Mouse (Mus musculus): ENCODE measurements at regions not wholly inside any gene's neighbourhood (a gene's known extent, or its start where the extent isn't known, plus 50 kb on each side); places are given as distances from the start of the nearest gene placed in this dataset.

DNA sequence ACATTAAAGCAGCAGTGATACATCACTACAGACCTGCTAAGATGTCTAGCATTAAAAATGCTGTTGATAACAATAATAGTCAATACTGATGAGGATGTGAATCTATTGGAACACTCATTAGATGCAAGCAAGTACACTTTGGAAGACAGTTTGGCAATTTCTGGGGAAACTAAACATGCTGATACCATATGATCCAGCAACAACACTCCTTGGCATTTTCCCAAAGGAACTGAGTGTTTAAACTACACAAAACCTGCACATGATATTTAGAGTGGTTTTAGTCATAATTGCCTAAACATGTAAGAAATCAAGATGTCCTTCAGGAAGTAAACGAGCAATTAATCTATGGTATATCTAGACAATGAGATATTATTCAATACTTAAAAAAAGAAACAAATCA lies 95.2 kb downstream of the Gm10260 start:
- ATAC-seq (replicated peaks; ENCODE audit: insufficient number of reproducible peaks, low FRiP score, low TSS enrichment, poor library complexity, severe bottlenecking), result no peak

DNA sequence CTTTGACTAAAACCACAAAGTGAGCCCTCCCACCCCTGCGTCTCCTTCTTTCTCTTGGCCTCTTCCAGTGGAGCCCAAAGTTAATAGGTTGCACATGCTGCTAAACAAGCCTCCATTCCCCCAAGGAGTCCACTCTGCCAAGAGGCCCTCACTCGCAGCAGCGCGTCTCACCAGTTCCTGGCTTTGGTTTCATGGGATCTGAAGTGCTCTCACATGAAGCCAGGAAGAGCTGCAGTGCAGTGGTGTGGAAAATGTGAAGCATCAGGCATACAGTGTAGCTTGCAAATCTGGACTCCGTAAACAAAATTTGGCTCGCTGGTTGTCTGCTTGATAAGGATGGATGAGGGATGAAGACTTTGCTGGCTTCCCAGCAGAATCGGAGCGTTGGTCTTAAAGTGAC lies 97.7 kb downstream of the Gm10260 start:
- ATAC-seq (replicated peaks; ENCODE audit: insufficient number of reproducible peaks, low FRiP score, low TSS enrichment, poor library complexity, severe bottlenecking), result no peak

DNA sequence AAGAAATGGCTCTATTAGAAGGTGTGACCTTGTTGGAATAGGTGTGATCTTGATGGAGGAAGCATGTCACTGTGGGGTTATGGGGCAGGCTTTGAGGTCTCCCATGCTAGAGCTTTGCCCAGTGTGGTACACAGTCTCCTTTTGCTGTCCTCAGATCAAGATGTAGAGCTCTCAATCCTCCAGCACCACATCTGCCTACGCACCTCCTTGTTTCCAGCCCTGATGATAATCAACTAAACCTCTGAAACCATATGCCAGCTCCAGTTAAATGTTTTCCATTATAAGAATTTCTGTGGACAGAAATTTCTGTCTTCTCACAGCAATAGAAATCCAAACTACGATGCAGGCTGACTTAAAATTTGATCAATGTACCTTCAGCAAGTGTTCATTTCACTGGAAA lies 103.8 kb downstream of the Gm10260 start:
- no peak for ATAC-seq (replicated peaks; ENCODE audit: insufficient number of reproducible peaks, low FRiP score, low TSS enrichment, poor library complexity, severe bottlenecking)

DNA sequence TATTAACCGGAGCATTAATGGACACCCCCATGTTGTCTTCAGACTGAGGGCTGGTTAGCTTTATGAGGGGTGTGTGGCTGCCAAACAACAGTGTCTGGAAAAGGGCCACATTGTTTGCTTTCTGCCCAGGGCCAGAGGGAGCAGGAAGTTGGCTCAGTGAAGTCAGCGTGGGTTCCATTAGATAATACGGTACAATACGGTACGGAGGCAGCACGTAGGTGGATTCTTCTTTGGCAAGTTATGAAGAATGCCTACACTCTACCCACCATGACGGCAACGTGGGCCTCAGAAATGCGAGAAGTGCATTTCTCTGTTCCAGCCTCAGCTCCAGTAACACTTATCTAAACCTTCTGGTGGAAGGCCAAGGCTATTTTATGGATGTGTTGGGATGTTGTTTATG lies 108.2 kb downstream of the Gm10260 start:
- no peak for ATAC-seq (replicated peaks; ENCODE audit: insufficient number of reproducible peaks, low FRiP score, low TSS enrichment, poor library complexity, severe bottlenecking)

DNA sequence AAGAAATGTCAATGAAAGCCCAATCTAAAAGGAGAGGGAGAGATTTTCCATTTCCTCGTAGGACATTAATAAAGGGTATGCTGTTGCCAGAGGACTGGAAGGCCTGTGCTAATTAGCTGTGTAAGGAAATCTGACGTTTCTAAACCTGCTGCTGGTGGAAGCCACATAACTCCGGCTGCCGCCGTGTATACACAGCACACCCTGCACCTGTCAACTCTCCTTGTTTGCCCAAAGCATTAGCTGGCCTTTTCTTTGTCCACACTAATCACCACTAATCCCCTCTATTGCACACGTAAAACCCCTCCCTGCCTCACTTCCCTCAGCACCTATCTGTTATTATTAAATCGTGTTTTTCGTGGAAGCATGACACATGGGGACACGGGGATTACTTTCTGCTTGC lies 108.7 kb downstream of the Gm10260 start:
- no peak for ATAC-seq (replicated peaks; ENCODE audit: insufficient number of reproducible peaks, low FRiP score, low TSS enrichment, poor library complexity, severe bottlenecking)

DNA sequence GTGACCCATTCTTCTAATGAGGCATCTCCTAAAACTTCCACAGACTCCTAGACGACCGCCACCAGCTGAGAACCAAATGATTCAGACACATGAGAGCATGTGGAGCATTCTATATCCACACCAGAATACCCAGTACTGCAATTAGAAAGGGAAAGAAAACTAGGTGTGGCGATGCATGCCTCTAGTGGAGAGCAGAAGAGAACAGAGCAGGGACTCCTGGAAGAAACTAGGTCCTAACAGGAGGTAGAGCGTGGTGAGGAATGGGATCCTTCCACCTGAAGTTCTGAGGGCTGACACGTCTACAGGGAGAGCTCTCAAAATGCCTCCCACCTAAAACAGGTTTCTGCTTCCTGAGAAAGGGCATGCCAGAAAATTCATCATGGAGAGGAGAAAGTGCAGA lies 109.3 kb downstream of the Gm10260 start:
- no peak for ATAC-seq (replicated peaks; ENCODE audit: insufficient number of reproducible peaks, low FRiP score, low TSS enrichment, poor library complexity, severe bottlenecking)

DNA sequence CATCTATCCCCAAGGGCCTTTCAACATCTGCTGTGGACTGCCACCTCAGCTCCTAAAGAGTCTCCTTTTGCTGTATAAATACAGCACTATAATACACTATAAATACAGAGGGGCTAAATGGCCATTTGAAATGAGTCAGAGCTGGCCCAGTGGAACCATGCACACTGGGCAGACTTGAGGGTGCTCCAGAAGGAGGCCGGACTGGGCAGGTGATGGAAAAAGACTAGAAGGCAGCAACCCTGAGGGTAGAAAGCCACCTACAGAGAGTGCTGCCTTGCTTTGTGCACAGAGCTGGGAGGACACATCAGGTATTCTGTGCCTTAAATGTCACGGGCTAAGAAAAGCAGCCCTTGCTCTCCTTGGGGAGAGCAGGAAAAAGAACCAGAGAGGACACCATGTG lies 110.2 kb downstream of the Gm10260 start:
- no peak for ATAC-seq (replicated peaks; ENCODE audit: insufficient number of reproducible peaks, low FRiP score, low TSS enrichment, poor library complexity, severe bottlenecking)

DNA sequence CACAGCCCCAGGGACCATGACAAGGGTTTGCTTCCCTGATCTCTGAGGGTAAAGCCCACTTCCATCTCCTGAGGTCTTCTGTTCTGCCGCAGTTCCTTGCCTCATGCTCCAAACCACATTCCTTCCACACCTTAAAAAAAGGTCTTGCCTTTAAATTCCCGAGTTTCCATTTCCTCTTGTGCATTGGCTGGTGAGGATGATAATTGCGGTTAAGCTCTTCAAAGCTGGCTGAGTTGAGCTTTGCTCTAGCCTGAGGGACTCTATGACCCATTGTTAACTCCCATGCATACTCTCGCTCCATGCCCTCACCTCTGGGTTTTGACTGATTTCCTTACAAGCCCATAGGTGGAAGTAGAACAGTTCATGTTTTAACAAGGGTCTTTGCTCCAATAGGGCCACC lies 112.9 kb downstream of the Gm10260 start:
- no peak for ATAC-seq (replicated peaks; ENCODE audit: insufficient number of reproducible peaks, low FRiP score, low TSS enrichment, poor library complexity, severe bottlenecking)

DNA sequence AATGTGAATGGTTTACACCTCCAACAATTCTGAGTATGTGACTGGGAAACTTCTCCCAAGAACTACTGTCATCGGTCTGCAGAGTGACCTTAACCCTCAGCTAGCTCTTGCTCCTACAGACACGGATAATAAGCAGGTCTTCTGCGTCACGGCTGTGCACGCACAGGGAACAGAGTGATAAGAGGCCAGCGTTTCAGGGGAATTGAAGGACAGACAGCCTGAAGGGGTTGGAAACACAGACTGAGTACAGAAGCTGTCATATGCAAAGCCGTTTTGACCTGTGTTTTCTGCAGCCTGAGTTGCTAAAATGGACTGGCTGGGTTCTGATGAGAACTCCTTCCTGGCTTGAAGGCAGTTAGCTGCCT lies 114.4 kb downstream of the Gm10260 start:
- no peak for ATAC-seq (replicated peaks; ENCODE audit: insufficient number of reproducible peaks, low FRiP score, low TSS enrichment, poor library complexity, severe bottlenecking)

DNA sequence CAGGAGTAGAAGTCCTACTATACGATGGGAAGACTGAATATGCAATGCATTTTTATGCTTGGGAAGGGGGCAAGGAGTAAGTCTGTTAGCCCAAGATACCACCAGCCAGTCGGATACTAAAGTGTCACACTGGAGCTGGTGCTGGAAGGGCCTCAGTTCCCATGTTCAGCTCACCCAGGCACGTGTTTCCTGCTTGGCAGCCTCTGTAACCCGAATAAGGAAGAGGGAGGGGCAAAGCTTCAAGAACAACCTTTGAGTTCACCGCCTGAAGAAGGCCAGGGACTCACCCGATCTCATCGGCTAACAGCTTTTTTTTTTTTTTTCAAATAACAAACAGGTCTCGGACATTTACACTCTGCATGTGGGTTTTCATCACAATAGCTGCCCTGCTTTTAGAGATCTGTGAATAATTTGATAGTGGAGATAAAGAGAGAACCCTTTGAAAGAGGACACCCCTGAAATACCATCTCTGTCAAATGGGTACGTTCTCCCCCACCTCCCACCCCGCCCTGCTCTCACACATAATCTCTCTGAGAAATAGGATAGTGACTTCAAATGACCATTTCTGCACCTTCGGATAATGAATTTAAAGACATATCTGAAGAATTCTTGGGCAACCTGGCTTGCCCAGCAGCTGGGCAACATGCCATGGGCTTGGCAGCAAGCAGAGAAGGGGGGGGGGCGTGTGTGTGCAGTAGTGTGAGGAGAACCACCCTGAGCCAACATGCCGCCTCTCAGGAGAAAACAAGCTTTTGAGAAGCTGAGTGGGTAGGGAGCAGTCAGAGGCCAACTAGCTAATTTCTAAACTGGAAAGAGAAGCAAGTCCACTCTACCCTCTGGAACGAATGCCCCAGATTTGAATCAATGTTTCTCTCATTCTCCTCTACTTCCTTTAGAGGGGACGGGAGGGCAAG lies 115.1 kb downstream of the Gm10260 start:
- ATAC-seq (replicated peaks; ENCODE audit: insufficient number of reproducible peaks, low FRiP score, low TSS enrichment, poor library complexity, severe bottlenecking), result no peak

DNA sequence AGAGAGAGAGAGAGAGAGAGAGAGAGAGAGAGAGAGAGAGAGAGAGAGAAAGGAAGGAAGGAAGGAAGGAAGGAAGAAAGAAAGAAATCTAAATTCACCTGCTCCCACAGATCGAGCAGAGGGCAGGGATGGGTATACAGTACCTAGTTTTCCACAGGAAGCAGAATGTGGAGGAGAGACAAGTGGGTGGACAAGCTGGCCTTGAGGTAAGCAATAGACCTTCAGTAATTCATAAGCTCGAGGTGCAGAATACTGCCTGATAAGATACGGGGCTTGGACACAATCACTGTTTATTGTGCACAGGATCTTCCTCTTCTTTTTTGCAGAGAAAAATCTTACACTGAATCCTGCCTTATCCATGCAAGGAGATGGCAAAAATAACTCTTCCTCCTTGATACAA lies 120.2 kb downstream of the Gm10260 start:
- no peak for ATAC-seq (replicated peaks; ENCODE audit: insufficient number of reproducible peaks, low FRiP score, low TSS enrichment, poor library complexity, severe bottlenecking)

DNA sequence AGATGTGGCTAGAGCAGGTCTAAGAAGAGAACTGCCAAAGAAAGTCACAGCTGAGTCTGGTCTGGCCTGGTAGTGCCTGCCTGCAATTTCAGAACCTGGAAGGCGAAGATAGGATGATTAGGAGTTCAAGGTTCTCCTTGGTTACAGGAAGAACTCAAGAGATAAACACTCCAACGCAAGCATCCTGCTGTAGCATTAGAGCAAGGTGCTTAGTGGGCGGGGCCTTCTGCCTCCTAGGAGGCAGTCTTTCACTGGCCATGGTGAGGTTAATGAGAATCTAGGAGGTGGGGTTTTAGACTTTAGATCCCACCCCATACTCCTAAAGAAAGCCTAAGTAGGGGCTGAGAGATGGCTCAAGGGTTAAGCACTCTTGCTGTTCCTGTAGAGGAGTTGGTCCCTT lies 120.8 kb downstream of the Gm10260 start:
- no peak for ATAC-seq (replicated peaks; ENCODE audit: insufficient number of reproducible peaks, low FRiP score, low TSS enrichment, poor library complexity, severe bottlenecking)

DNA sequence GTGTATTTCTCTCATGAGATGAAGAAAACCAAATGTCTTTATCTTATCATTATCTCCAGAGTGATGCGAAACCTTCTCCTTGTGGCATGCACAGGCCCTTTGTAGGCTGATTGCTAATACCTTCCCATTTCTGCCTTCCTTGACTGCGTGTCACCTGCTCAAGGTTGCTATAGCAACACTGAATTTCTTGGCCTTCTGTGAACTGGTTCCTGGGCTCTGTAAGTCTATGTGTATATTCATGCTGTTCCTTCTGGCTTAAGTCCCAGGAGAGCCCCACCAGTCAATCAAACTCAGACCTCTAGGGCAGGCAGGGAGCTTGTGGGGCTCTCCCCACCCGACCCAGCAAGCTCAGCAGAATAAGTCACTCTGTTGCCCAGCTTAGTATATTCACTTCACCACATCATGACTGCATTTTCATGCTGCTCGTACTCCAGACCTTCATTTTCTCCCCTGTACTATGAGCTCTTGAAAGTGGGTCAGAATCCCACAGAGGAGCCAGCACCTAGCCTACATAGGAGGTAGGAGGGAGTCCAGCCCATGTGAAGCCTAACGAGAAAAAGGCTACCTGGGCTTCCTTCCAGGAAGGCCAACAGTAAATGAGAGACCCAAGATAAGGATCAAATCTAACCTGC lies 121.9 kb downstream of the Gm10260 start:
- ATAC-seq (replicated peaks; ENCODE audit: insufficient number of reproducible peaks, low FRiP score, low TSS enrichment, poor library complexity, severe bottlenecking), result no peak

DNA sequence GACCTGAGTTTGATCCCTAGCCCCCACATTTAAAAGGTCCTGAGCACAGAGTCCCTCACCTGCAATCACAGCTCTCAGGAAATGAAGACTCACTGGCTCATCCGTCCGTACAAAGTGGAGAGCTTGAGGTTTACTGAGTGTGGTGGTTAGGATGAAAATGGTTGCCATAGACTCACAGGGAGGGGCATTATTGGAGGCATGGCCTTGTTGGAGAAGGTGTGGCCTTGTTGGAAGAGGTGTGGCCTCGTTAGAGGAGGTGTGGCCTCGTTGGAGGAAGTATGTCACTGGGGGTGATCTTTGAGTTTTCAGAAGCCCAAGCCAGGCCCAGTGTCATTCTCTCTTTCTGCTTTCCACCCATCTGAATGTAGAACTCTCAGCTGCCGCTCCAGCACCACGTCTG lies 122.9 kb downstream of the Gm10260 start:
- no peak for ATAC-seq (replicated peaks; ENCODE audit: insufficient number of reproducible peaks, low FRiP score, low TSS enrichment, poor library complexity, severe bottlenecking)

DNA sequence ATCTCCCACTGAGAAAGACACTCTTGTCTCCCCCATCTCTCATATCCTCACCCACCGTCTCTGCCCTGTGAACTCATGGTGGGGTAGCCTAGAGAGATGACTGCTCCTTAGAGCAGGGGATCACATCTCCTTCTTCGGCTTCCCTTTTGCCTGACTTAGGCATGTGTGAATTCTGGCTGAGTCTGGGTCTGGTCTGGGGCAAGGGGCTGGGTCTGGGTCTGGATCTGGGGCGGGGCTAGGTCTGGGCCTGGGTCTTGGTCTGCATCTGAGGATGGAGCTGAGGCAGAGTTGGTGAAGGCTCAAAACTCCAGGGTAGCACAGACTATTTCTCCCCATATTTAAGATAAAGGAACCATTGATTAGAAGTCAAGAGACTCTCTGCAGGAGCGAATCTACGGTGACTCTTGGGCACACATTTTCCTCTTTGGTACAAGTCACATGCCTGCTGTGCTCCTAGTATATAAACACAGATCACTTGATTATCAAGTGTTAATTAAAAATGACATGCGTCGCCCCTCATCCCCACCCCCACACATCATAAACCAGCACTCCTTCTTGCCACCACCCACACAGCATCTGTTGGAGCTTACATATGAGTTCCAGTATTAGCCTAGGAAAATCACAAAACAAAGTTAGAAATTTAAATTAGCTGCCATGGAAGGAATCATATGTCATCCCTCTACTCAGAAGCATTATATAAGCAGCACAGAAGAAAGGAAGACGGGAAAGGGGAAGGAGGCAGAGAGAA lies 126.2 kb downstream of the Gm10260 start:
- ATAC-seq (replicated peaks; ENCODE audit: insufficient number of reproducible peaks, low FRiP score, low TSS enrichment, poor library complexity, severe bottlenecking), result no peak

DNA sequence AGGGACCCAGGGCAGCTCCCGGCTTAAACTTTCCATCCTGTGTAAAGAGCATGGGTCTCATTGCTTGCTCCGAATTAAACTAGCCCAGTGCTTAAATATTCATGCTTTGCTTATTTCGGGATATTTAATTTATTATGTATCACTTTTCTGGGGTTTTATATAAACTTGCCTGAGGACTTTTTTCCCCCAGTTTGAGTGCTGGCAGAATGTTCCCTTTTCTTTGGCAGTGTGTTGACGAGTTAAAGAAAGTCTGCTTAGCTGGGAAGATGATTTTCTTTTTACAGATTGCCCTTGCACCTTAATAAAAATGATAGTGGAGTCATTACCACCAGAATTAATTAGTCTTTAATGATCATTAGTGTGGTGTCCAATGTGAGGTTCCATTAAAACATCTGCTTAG lies 126.9 kb downstream of the Gm10260 start:
- no peak for ATAC-seq (replicated peaks; ENCODE audit: insufficient number of reproducible peaks, low FRiP score, low TSS enrichment, poor library complexity, severe bottlenecking)

DNA sequence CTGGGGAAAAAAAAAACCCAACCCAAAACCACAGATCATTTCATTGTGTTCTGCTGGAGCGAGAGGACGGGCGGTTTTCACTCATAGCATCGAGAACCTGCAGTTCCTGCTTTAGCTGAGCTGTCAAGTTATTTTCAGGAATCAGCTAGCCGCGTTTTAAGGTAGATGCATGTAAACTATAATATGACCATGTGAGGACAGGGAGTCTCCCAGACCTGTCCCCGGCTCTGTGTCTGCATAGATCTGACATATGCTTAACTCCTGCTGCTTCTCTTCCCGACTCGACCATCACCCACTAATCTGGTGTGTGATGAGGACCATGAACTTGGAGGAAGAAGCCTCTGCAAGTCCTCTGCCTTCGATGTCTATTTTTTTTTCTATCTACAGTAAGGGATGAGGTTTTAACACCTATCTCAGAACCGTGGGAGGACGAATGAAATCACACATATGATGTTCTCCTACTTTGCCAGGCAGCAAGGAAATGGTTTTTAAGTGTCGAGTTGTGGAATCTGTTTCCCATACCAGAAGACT lies 128.5 kb downstream of the Gm10260 start:
- no peak for ATAC-seq (replicated peaks; ENCODE audit: insufficient number of reproducible peaks, low FRiP score, low TSS enrichment, poor library complexity, severe bottlenecking)

DNA sequence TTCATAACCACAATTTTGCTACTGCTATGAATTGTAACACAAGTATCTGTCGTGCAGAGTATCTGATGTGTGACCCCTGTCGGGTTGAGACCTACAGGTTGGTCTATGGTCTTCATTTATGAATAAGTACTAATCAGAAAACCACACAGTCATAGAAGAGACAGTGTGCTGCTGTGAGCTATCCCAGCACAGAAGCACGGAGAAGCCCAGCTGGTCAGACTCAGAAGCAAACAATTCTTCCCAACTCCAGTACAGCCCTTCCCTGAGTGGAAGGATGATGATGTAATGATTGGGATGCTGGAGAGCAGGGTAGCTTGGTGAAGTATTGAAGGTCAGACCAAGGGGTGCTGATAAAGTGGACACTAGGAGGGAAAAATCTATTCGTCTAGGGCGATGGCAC lies 129.5 kb downstream of the Gm10260 start:
- no peak for ATAC-seq (replicated peaks; ENCODE audit: insufficient number of reproducible peaks, low FRiP score, low TSS enrichment, poor library complexity, severe bottlenecking)

DNA sequence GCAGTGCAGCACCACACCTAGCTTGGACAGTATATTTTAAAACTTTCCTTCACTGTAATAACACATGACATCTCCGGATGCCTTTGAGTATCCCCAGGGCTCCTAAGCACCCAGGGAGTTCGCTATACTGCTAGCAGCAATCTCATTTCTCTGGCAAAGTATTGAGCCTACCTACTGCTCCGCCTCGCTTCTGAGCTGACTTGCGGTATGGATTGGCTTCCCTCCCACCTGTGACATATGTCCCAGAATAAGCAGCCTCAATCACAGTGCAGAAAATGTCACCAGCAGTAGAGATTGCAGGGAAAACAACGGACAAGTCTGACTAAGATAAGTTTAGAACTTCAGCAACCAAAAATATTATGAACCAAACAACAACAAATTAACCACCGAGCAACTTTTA lies 131.8 kb downstream of the Gm10260 start:
- ATAC-seq (replicated peaks; ENCODE audit: insufficient number of reproducible peaks, low FRiP score, low TSS enrichment, poor library complexity, severe bottlenecking), result no peak

DNA sequence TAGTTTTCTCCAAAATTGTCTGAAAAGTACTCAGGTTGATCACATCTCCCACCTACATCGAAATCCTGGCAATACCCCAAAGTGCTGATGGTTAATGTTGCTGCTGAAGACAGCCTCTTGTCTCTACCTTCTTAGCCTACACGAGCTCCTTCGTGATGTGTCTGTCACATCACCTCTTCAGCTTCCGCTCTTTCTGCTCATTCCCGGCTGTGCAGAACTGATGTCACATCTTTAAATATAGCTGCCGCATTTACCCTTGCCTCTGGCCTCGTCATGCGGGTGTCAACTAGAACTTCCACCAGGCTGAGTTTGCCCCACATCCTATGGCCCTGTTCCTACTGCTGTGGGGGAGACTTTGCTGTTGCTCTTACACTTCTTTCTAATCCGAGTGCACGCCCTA lies 133.2 kb downstream of the Gm10260 start:
- no peak for ATAC-seq (replicated peaks; ENCODE audit: insufficient number of reproducible peaks, low FRiP score, low TSS enrichment, poor library complexity, severe bottlenecking)

All from monocyte, adult 5-6 weeks (primary cell).